Mouse (Mus musculus): ENCODE data around the gene Hist1h1d.
A peak's percentile ranks its signal among the peaks of the same experiment; 100 is the strongest.

Gene Hist1h1d

DNA sequence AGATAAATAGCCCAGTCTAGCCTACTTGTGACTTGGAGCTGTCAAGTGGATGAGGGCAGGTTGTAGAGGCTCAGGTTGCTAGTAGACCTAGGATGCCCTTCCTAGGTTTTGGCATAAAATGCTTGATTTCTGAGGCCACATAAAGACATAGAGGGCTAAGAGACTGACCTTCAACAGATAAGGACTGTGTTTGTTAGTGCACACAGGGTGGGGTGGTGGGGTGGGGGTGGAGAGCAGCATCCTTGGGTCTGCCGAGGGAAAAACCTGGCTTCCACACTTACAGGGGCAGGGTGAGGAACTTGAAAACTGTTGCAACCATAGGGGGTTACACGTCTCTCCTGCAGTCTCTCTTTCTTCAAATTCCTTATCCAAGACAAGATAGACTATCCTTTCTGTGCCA is 42.1 kb downstream of the Hist1h1d start:
- no peak for DNase-seq

DNA sequence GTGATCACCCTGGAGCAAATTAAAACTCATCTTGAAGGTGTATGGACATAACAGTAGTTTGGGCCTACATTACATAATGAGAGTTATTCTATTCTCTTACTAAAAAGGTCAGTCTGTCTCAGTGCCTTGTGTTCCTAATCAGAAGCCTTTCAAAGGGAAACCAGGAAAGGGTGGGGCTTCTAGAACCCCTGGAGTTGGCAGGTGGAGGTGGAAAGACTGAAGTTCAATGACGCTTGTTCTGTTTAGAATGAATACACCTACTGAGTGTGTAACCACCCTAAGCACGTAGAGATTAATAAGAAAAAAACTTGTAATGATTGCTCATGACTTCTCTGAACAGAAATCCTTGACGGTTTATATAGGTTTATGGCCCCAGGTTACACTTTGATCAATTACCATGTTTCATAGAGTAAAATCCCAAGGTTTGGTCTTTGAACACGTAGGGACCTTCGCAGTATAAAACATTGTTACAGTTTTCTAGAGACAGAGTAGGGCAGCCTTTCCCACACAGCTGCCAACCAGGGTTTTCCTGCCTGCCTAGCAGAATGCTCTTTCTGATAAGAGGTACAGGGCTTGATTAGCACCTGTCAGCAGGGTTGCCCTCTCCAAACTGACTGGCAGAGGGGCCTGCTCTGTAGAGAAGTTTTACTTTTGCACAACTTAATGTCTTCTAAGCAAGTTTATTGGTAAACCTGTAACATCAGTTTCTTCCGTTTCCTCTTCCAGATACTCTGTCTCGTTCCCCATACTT is 42.7 kb downstream of the Hist1h1d start:
- DNase-seq, result no peak

DNA sequence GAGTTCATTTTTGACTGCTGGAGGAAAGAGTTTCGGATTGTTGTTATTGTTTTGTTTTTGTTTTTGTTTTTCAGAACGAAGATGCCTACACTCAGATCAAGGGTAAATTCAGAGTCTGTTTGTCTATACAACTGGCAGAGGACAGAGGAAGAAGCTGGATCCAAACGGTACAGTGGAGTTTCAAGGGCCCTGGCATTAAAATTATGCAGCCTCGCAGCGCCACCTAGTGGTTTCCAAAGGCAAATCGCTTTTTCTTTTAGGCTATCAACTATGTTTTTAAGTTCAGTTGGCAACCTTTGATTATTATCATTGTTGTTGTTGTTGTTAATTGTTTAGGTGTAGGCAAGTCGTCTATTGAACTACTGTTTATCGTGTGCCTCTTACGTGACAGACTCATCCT is 44.9 kb downstream of the Hist1h1d start:
- peak; percentile 65 for DNase-seq

DNA sequence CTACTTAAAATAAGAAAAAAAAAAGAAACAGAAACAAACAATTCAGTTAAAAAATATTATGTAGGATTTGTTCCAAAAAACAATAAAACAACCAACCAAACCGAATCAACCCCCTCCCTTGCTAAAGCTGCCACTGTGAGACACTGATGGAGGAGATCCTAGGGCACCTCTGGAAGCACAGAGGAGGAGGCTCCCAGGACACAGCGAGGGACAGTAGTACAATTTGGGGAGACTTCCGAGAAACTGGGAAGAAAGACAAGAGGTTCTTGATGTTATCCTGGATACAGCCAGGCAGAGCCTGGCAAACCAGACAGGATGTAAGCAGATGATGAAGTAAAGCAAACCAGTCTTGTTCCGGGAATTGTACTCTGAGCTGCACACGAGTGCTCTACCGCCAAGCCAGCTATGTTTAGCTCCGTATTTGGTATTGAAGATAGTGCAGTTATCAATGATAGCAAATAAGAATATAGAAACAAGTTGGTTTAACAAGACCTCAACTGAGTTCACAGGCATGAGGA is 50.2 kb downstream of the Hist1h1d start:
- DNase-seq, result no peak

DNA sequence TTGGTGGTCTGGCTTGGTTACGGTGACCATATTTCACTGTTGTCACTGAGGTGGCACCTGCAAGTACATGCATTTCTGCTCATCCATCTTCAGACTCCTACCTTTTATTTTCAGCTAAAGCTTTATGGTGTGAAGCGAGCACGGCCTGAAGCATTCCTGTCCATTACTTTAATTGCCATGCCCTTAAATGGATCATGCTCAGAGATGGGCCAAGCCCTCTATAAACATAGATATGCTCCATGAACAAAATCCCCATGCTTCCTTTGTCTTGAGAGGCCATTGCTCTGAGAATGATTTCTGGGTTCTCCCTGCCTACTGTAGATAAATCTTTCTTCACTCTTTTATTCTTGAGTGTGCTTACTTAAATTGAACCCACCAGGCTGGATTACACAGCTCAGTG is 51.4 kb downstream of the Hist1h1d start:
- DNase-seq, result no peak

DNA sequence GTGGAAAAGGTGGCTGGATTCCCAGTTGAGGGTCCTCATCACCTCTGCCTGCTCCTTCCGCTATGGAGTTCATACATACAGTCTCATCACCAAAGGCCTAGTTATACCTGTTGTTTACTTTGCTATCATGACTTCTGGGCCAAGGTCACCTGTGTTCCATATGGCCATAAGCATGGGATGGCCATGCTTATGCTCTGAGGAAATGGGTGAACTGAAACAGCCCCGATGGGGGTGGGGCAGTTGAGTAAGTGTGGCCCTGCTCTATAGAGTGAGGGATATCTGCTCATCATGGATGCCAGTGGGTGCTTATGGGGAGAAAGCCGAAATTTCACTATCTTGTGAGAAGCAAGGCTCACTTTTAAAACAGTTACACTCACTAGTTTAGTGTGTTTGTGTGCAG is 52.0 kb downstream of the Hist1h1d start:
- no peak for DNase-seq

DNA sequence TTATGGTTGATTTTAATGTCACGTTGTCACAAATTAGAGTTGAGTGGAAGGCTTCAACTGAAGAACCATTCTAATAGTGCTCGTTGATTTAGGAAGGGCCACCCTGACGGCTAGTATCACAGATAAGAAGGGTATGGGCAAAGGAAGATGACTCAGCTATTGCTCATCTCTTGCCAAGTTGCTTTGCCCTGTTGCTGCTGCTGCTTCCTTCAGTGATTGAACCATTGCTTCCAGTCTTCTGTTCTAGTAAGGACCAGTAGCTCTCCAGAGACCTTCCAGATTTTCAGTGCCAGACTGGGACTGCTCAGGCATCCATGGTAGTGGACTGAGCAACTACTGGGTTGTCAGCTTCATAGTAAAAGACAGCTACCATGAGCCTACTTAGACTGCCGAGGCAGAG is 56.1 kb downstream of the Hist1h1d start:
- no peak for DNase-seq

DNA sequence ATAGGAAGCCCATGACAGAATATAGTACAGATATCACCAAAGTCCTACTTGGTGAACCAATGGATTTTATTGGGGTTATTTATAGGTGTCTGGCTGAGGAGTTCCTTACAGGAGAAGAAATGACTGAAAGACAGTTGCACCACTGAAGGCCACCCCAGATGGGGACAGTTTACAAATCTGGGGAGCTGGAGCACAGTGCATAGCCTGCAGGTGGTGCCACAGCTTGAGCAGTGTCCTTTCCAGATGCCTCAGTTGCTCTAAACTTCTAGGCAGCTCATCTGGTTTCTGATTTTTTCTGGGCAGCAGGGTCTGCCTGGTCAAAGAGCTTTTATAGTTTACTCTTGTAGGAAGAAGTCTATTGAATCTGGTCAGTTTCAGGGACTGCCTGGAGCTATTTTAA is 56.8 kb downstream of the Hist1h1d start:
- no peak for DNase-seq

All from cerebellum, adult 11 months (tissue).